Mouse (Mus musculus) midbrain, embryonic 14.5 days (tissue): ENCODE measurements at regions not wholly inside any gene's neighbourhood (a gene's known extent, or its start where the extent isn't known, plus 50 kb on each side); places are given as distances from the start of the nearest gene placed in this dataset.
A peak's percentile ranks its signal among the peaks of the same experiment; 100 is the strongest.

Source experiments
- ATAC-seq: fragments of 200-750 bp; cut with Nextera tagmentation; 2 replicates; pipeline ENCODE4 v1.8.0; 2017; ENCODE audit warnings: moderate number of reproducible peaks, moderate library complexity; ENCODE audit not compliant: low FRiP score, low TSS enrichment
- DNase-seq: peaks from one replicate; pipeline ENCODE4 v3.0.0-alpha.2; 2015
- H3K27ac ChIP-seq: fragments of 300-500 bp; sonication (generic); replicated peaks from 2 replicates; pipeline ENCODE4 v1.5.1; 2014; ENCODE audit warnings: mild to moderate bottlenecking, low read depth, low read length, moderate library complexity
- H3K27me3 ChIP-seq: fragments of 300-500 bp; sonication (generic); 2 replicates; pipeline ENCODE4 v1.6.1; 2014; ENCODE audit warnings: low read length, control low read depth, mixed read lengths; ENCODE audit not compliant: control insufficient read depth, insufficient read depth
- H3K36me3 ChIP-seq: fragments of 300-500 bp; sonication (generic); 2 replicates; pipeline ENCODE4 v1.6.1; 2014; ENCODE audit warnings: low read length, control low read depth; ENCODE audit not compliant: control insufficient read depth, insufficient read depth
- H3K4me1 ChIP-seq: fragments of 300-500 bp; sonication (generic); 2 replicates; pipeline ENCODE4 v1.6.1; 2014; ENCODE audit warnings: mild to moderate bottlenecking, antibody characterized with exemption, low read length, control low read depth; ENCODE audit not compliant: control insufficient read depth, insufficient read depth
- H3K4me2 ChIP-seq: fragments of 300-500 bp; sonication (generic); 2 replicates; pipeline ENCODE4 v1.6.1; 2014; ENCODE audit warnings: mild to moderate bottlenecking, low read length, moderate library complexity
- H3K4me3 ChIP-seq: fragments of 300-500 bp; sonication (generic); replicated peaks from 2 replicates; pipeline ENCODE4 v1.5.1; 2014; ENCODE audit warnings: low read depth, low read length
- H3K9ac ChIP-seq: fragments of 300-500 bp; sonication (generic); replicated peaks from 2 replicates; pipeline ENCODE4 v1.6.1; 2014; ENCODE audit warnings: mild to moderate bottlenecking, low read length, moderate library complexity
- H3K9me3 ChIP-seq: fragments of 300-500 bp; sonication (generic); 2 replicates; pipeline ENCODE4 v1.6.1; 2016; ENCODE audit warnings: low read length, control low read depth, mixed read lengths; ENCODE audit not compliant: control insufficient read depth
- WGBS: fragments of 180-500 bp; shearing (Covaris S2); extraction: QIAGEN DNeasy Blood & Tissue Kit; methylation state at CpG from one replicate; pipeline ENCODE4 v1.1.7; 2014; 5-methylcytosine and 5-hydroxymethylcytosine counted together

DNA sequence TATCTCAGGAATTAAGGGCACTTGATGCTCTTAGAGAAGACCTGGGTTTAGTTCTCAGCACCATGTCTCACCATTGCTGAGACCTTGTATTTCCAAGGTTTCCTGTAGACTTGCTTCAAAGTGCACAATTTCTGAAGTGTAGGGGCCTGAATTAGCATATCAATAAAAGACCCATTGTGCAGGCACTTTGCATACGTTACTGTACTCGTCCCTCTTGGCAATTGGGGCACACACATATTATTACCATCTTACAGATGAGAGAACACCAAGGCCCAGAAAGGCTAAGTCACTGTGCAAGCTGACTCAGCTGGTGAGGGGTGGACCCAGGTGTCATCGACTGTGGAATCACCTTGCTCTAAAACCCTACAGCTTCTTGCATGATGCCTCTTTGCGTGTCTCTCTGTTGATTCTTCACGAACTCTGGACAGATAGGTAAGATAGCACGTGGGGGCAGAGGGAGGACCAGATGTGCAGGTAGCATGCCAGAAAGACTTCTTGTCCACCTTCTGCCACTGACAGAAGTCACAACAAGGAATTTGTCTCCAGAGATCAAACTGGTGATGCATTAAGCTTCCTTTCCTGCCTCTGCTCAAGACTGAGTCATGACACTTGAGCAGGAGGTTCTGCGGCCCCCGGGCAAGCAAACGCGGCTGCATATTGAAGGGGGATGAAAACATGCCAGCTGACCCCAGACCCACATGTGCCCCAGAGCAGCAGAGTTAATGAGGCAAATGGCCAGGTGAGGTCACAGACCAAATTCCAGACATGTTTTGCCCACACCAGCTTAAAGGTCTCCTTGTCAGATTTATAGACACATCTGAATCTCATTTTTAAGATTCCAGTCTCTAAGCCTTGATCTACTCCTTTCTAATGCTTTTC is 167.7 kb upstream of the Tut7 start:
- ATAC-seq (no peak), DNase-seq (no peak)
- H3K27me3 ChIP-seq = no peaks in the 10 kb centered on the region
- H3K36me3 ChIP-seq = no peaks in the 10 kb centered on the region
- H3K4me3 ChIP-seq = no peak overlapping the region
- H3K9ac ChIP-seq = no peak overlapping the region
- peaks cover 5% of the 10 kb centered on the region; the same call in 1 of the 2 replicates for H3K9me3 ChIP-seq
- no peak overlapping the region for H3K27ac ChIP-seq
- no peaks in the 10 kb centered on the region for H3K4me1 ChIP-seq
- WGBS = 72% methylated on average over 10 of the region's 10 CpGs
- no peak overlapping the region for H3K4me2 ChIP-seq

GRCm38 (mm10) chr13:59988393-59988965 is 165.5 kb upstream of the Tut7 start:
- DNase-seq = no peak
- H3K4me1 ChIP-seq = no peaks in the 10 kb centered on the region
- 82% methylated on average over 7 of the region's 7 CpGs for WGBS
- H3K27me3 ChIP-seq = no peaks in the 10 kb centered on the region
- H3K4me3 ChIP-seq = no peak overlapping the region
- no peak for ATAC-seq
- no peaks in the 10 kb centered on the region for H3K36me3 ChIP-seq
- H3K4me2 ChIP-seq = no peak overlapping the region
- H3K9me3 ChIP-seq = peaks cover 5% of the 10 kb centered on the region; the same call in 1 of the 2 replicates
- no peak overlapping the region for H3K9ac ChIP-seq
- no peak overlapping the region for H3K27ac ChIP-seq

GRCm38 (mm10) chr13:59976425-59976824 is 153.5 kb upstream of the Tut7 start:
- H3K9ac ChIP-seq = no peak overlapping the region
- no peaks in the 10 kb centered on the region for H3K27me3 ChIP-seq
- no peak overlapping the region for H3K4me2 ChIP-seq
- WGBS = 86% methylated on average over 5 of the region's 5 CpGs
- no peaks in the 10 kb centered on the region for H3K9me3 ChIP-seq
- H3K36me3 ChIP-seq = no peaks in the 10 kb centered on the region
- DNase-seq = no peak
- no peak for ATAC-seq
- no peak overlapping the region for H3K4me3 ChIP-seq
- H3K4me1 ChIP-seq = no peaks in the 10 kb centered on the region; the same call in 1 of the 2 replicates
- H3K27ac ChIP-seq = no peak overlapping the region

- H3K9ac ChIP-seq = no peak overlapping the region
- peak; percentile 35; the same call in 1 of the 2 replicates for ATAC-seq
- peaks cover 19% of the 10 kb centered on the region for H3K4me1 ChIP-seq
- H3K4me3 ChIP-seq = no peak overlapping the region
- DNase-seq = no peak
- peak overlapping the region; percentile 48 for H3K4me2 ChIP-seq
- WGBS = 24% methylated on average over 9 of the region's 9 CpGs
- H3K27me3 ChIP-seq = no peaks in the 10 kb centered on the region
- no peaks in the 10 kb centered on the region for H3K9me3 ChIP-seq
- H3K27ac ChIP-seq = no peak overlapping the region
- no peaks in the 10 kb centered on the region for H3K36me3 ChIP-seq
These were observed 149.1 kb upstream of the Tut7 start for GRCm38 (mm10) chr13:59972093-59972427.

- 1% methylated on average over 25 of the region's 25 CpGs for WGBS
- DNase-seq (peak; percentile 78), ATAC-seq (peak; percentile 80)
- Histone ChIP-seq H3K36me3 (no peaks in the 10 kb centered on the region), H3K9ac (peak overlapping the region; percentile 29; the same call in 1 of the 2 replicates), H3K9me3 (no peaks in the 10 kb centered on the region), H3K27me3 (no peaks in the 10 kb centered on the region), H3K27ac (peak overlapping the region; percentile 45; the same call in 1 of the 2 replicates), H3K4me3 (peak overlapping the region; percentile 14; the same call in 1 of the 2 replicates), H3K4me1 (peaks cover 19% of the 10 kb centered on the region), H3K4me2 (peak overlapping the region; percentile 48)
These were observed 148.5 kb upstream of the Tut7 start for GRCm38 (mm10) chr13:59971231-59972092.

DNA sequence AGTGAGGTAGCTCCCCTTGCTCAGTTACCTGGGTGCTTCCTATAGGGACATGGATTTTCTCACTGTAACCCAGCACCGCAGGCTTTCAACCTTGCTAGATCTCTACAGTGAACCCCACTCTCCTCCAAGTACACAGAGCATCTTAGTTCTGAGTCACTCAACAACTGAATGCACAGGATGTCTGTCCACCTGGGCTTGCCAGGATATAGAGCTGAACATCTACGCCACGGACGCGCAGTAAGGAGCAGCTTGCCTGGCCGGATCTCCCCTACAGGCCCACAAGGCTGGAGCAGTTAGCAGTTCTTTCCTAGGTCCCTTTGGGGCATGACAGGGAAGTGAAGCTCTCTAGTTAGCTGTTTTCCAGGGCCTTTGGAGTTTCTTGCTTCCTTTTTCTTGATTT is 147.5 kb upstream of the Tut7 start:
- H3K27me3 ChIP-seq = no peaks in the 10 kb centered on the region
- WGBS = 23% methylated on average over 6 of the region's 6 CpGs
- ATAC-seq = no peak
- peaks cover 19% of the 10 kb centered on the region for H3K4me1 ChIP-seq
- H3K36me3 ChIP-seq = no peaks in the 10 kb centered on the region
- no peaks in the 10 kb centered on the region for H3K9me3 ChIP-seq
- DNase-seq = no peak
- H3K4me3 ChIP-seq = no peak overlapping the region
- peak overlapping the region; percentile 48; the same call in 1 of the 2 replicates for H3K4me2 ChIP-seq
- peak overlapping the region; percentile 45; the same call in 1 of the 2 replicates for H3K27ac ChIP-seq
- no peak overlapping the region for H3K9ac ChIP-seq

GRCm38 (mm10) chr13:59969484-59969883 is 146.5 kb upstream of the Tut7 start:
- Histone ChIP-seq H3K4me3 (no peak overlapping the region), H3K4me1 (peaks cover 19% of the 10 kb centered on the region), H3K9me3 (no peaks in the 10 kb centered on the region), H3K36me3 (no peaks in the 10 kb centered on the region), H3K27ac (no peak overlapping the region), H3K27me3 (no peaks in the 10 kb centered on the region), H3K9ac (no peak overlapping the region), H3K4me2 (no peak overlapping the region)
- WGBS = 22% methylated on average over 3 of the region's 3 CpGs
- ATAC-seq (no peak), DNase-seq (peak; percentile 60)

DNA sequence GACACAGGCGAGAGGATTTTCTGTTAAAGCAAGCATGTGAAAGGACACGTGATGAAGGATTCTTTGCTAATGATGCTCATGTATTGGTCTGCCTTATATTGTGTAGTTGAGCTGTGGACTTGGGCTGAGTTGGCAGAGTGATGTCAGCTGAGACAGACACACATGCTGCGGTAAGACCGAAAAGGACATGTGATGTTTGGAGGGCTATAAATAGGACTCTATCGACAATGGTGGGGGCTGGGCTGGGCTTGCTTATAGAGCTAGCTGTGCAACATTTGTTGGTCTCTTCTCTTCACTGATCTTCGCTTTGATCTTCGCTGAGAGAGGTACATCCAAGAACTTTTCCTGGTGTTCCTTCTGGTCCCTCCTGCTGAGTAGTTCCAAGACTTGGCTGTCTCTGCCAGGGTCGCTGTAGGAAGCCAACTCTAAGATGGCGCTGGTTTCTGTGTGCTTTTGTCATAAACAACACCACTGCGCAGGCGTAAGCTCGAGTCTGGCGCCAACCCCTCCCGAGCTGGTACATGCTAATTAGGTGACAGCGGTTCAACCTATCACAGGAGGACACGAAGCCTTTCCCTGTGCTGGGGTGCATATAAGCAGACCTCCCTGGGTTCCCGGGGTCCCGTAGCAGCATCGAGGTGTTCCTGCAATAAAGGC is 145.8 kb upstream of the Tut7 start:
- no peaks in the 10 kb centered on the region for H3K27me3 ChIP-seq
- H3K36me3 ChIP-seq = no peaks in the 10 kb centered on the region
- H3K9me3 ChIP-seq = no peaks in the 10 kb centered on the region
- no peak for DNase-seq
- H3K4me3 ChIP-seq = no peak overlapping the region
- H3K9ac ChIP-seq = no peak overlapping the region
- H3K27ac ChIP-seq = no peak overlapping the region
- ATAC-seq = no peak
- 84% methylated on average over 19 of the region's 19 CpGs for WGBS
- no peak overlapping the region for H3K4me2 ChIP-seq
- H3K4me1 ChIP-seq = peaks cover 19% of the 10 kb centered on the region
